Mouse (Mus musculus) CH12.LX (cell line): ENCODE measurements around the gene Nup62. TPM values are rescaled to one million over a fixed set of nuclear protein-coding genes. Genes with fewer than 3 reads are reported as not detected.
A peak's percentile ranks its signal among the peaks of the same experiment; 100 is the strongest.

ENCODE experiments used
- DNase-seq: peaks from one replicate; pipeline ENCODE4 v3.0.0-alpha.2; 2013; ENCODE audit errors: extremely low read depth
- H3K27ac ChIP-seq: 2 replicates; pipeline ENCODE4 v1.5.1; 2012; ENCODE audit warnings: low read depth, mild to moderate bottlenecking, control low read depth, moderate library complexity; ENCODE audit not compliant: insufficient read depth
- H3K27me3 ChIP-seq: replicated peaks from 2 replicates; pipeline ENCODE3; 2012; ENCODE audit warnings: inconsistent platforms
- H3K36me3 ChIP-seq, 2 experiments: replicated peaks in 1 of 2; 2 replicates each; pipeline versions ENCODE3 to v1.6.1; 2012; ENCODE audit warnings: inconsistent platforms in 1 of 2, low read length in 1 of 2, mild to moderate bottlenecking in 1 of 2, mixed read lengths in 1 of 2, moderate library complexity in 1 of 2; ENCODE audit not compliant: control insufficient read depth in 1 of 2, insufficient read depth in 1 of 2
- H3K4me1 ChIP-seq, 2 experiments: 2 replicates each; pipeline ENCODE4 v1.6.1; 2012; ENCODE audit warnings: inconsistent platforms in 1 of 2, moderate library complexity in 1 of 2; ENCODE audit not compliant: insufficient read depth in 2 of 2, control insufficient read depth in 1 of 2
- H3K4me2 ChIP-seq: 2 replicates; pipeline ENCODE4 v1.6.1; 2012; ENCODE audit warnings: low read depth, mild to moderate bottlenecking, control low read depth; ENCODE audit not compliant: poor library complexity, insufficient read depth, severe bottlenecking
- H3K4me3 ChIP-seq, 3 experiments: fragments of 150-350 bp in 1 of 3; sonication (generic) in 1 of 3; replicated peaks in 1 of 3; 2 replicates each; pipeline versions ENCODE3 to v1.5.1; 2011 to 2012; ENCODE audit warnings: low read depth in 2 of 3, low read length in 2 of 3, mild to moderate bottlenecking in 2 of 3, moderate library complexity in 2 of 3, control low read depth in 1 of 3, improper control_type of control experiment in 1 of 3, inconsistent platforms in 1 of 3, mixed read lengths in 1 of 3; ENCODE audit not compliant: poor library complexity in 1 of 3
- H3K79me2 ChIP-seq: replicated peaks from 2 replicates; pipeline ENCODE4 v1.6.1; 2012; ENCODE audit warnings: mild to moderate bottlenecking, moderate library complexity; ENCODE audit not compliant: control insufficient read depth, poor library complexity, insufficient read depth, severe bottlenecking; ENCODE audit errors: extremely low read depth
- H3K9ac ChIP-seq: 2 replicates; pipeline ENCODE4 v1.6.1; 2012; ENCODE audit warnings: low read depth, mild to moderate bottlenecking, control low read depth, moderate library complexity; ENCODE audit not compliant: insufficient read depth
- H3K9me3 ChIP-seq: replicated peaks from 2 replicates; pipeline ENCODE3; 2012; ENCODE audit warnings: low read length, inconsistent platforms, mixed read lengths
- BHLHE40 ChIP-seq: IDR thresholded peaks from 2 replicates; pipeline ENCODE4 v1.6.1; 2011; ENCODE audit warnings: mild to moderate bottlenecking, low read depth, low read length, improper control_type of control experiment
- CHD1 ChIP-seq: IDR thresholded peaks from 2 replicates; pipeline ENCODE4 v1.6.1; 2012; ENCODE audit warnings: low read depth, low read length, improper control_type of control experiment, inconsistent platforms
- CHD2 ChIP-seq: IDR thresholded peaks from 2 replicates; pipeline ENCODE4 v1.6.1; 2011; ENCODE audit warnings: low read length, improper control_type of control experiment
- CTCF ChIP-seq, 2 experiments: IDR thresholded peaks in 1 of 2; conservative IDR thresholded peaks in 1 of 2; 2 replicates each; pipeline ENCODE4 v1.5.1; 2011 to 2012; ENCODE audit warnings: low read depth in 2 of 2, low read length in 2 of 2, improper control_type of control experiment in 1 of 2, inconsistent platforms in 1 of 2, mild to moderate bottlenecking in 1 of 2, moderate library complexity in 1 of 2
- E2F4 ChIP-seq: IDR thresholded peaks from 2 replicates; pipeline ENCODE4 v1.6.1; 2011; ENCODE audit warnings: low read depth, low read length, improper control_type of control experiment; ENCODE audit not compliant: insufficient replicate concordance
- ELF1 ChIP-seq: IDR thresholded peaks from 2 replicates; pipeline ENCODE4 v1.6.1; 2014; ENCODE audit warnings: low read depth, mild to moderate bottlenecking, inconsistent platforms, low read length, improper control_type of control experiment
- EP300 ChIP-seq: IDR thresholded peaks from 2 replicates; pipeline ENCODE4 v1.6.1; 2011; ENCODE audit warnings: low read length, improper control_type of control experiment
- ETS1 ChIP-seq: conservative IDR thresholded peaks from 2 replicates; pipeline ENCODE4 v1.6.1; 2012; ENCODE audit warnings: low read depth, mild to moderate bottlenecking, inconsistent platforms, low read length, improper control_type of control experiment, moderate library complexity
- GABPA ChIP-seq: IDR thresholded peaks from 2 replicates; pipeline ENCODE4 v1.6.1; 2012; ENCODE audit warnings: low read depth, low read length, improper control_type of control experiment, inconsistent platforms; ENCODE audit not compliant: insufficient replicate concordance
- HCFC1 ChIP-seq: IDR thresholded peaks from 2 replicates; pipeline ENCODE4 v1.6.1; 2012; ENCODE audit warnings: low read depth, mild to moderate bottlenecking, inconsistent platforms, low read length, improper control_type of control experiment
- IRF4 ChIP-seq: IDR thresholded peaks from 2 replicates; pipeline ENCODE4 v1.6.1; 2014; ENCODE audit warnings: low read depth, mild to moderate bottlenecking, inconsistent platforms, low read length, improper control_type of control experiment
- JUN ChIP-seq: IDR thresholded peaks from 2 replicates; pipeline ENCODE4 v1.6.1; 2011; ENCODE audit warnings: low read depth, mild to moderate bottlenecking, low read length, improper control_type of control experiment, moderate library complexity; ENCODE audit not compliant: insufficient read depth
- JUND ChIP-seq: conservative IDR thresholded peaks from 2 replicates; pipeline ENCODE4 v1.6.1; 2011; ENCODE audit warnings: low read depth, low read length, improper control_type of control experiment
- KAT2A ChIP-seq: IDR thresholded peaks from 2 replicates; pipeline ENCODE4 v1.6.1; 2012; ENCODE audit warnings: low read length, improper control_type of control experiment, inconsistent platforms; ENCODE audit not compliant: insufficient replicate concordance
- MAFK ChIP-seq: IDR thresholded peaks from 2 replicates; pipeline ENCODE4 v1.6.1; 2011; ENCODE audit warnings: low read length, improper control_type of control experiment; ENCODE audit not compliant: insufficient replicate concordance
- MAX ChIP-seq: IDR thresholded peaks from 2 replicates; pipeline ENCODE4 v1.6.1; 2011; ENCODE audit warnings: low read length, improper control_type of control experiment
- MAZ ChIP-seq: IDR thresholded peaks from 2 replicates; pipeline ENCODE4 v1.6.1; 2012; ENCODE audit warnings: low read depth, mild to moderate bottlenecking, inconsistent platforms, low read length, improper control_type of control experiment, moderate library complexity
- MEF2A ChIP-seq: IDR thresholded peaks from 2 replicates; pipeline ENCODE4 v1.6.1; 2014; ENCODE audit warnings: low read depth, mild to moderate bottlenecking, inconsistent platforms, low read length, improper control_type of control experiment, borderline replicate concordance
- MXI1 ChIP-seq: IDR thresholded peaks from 2 replicates; pipeline ENCODE4 v1.6.1; 2011; ENCODE audit warnings: mild to moderate bottlenecking, low read depth, low read length, improper control_type of control experiment
- MYC ChIP-seq: IDR thresholded peaks from 2 replicates; pipeline ENCODE4 v1.6.1; 2011; ENCODE audit warnings: low read depth, mild to moderate bottlenecking, improper control_type of control experiment, low read length
- NELFE ChIP-seq: IDR thresholded peaks from 2 replicates; pipeline ENCODE4 v1.6.1; 2011; ENCODE audit warnings: low read depth, low read length, improper control_type of control experiment
- NRF1 ChIP-seq: IDR thresholded peaks from 2 replicates; pipeline ENCODE4 v1.6.1; 2014; ENCODE audit warnings: low read depth, mild to moderate bottlenecking, inconsistent platforms, low read length, improper control_type of control experiment, moderate library complexity
- PAX5 ChIP-seq: IDR thresholded peaks from 2 replicates; pipeline ENCODE4 v1.6.1; 2012; ENCODE audit warnings: low read length, inconsistent platforms, mixed read lengths
- POLR2A ChIP-seq: IDR thresholded peaks from 2 replicates; pipeline ENCODE4 v1.6.1; 2011; ENCODE audit warnings: low read depth, mild to moderate bottlenecking, improper control_type of control experiment, low read length
- POLR2AphosphoS2 ChIP-seq: IDR thresholded peaks from 2 replicates; pipeline ENCODE4 v1.6.1; 2011; ENCODE audit warnings: low read depth, low read length, improper control_type of control experiment
- RAD21 ChIP-seq: IDR thresholded peaks from 2 replicates; pipeline ENCODE4 v1.6.1; 2011; ENCODE audit warnings: low read depth, mild to moderate bottlenecking, low read length, improper control_type of control experiment, moderate library complexity
- RCOR1 ChIP-seq: conservative IDR thresholded peaks from 2 replicates; pipeline ENCODE4 v1.6.1; 2012; ENCODE audit warnings: low read depth, mild to moderate bottlenecking, inconsistent platforms, low read length, improper control_type of control experiment
- SIN3A ChIP-seq: IDR thresholded peaks from 2 replicates; pipeline ENCODE4 v1.6.1; 2012; ENCODE audit warnings: low read length, improper control_type of control experiment, inconsistent platforms
- SMC3 ChIP-seq: IDR thresholded peaks from 2 replicates; pipeline ENCODE4 v1.6.1; 2011; ENCODE audit warnings: low read depth, low read length, improper control_type of control experiment
- TBP ChIP-seq: conservative IDR thresholded peaks from 2 replicates; pipeline ENCODE4 v1.6.1; 2011; ENCODE audit warnings: low read depth, low read length, improper control_type of control experiment
- TCF12 ChIP-seq: IDR thresholded peaks from 2 replicates; pipeline ENCODE4 v1.6.1; 2014; ENCODE audit warnings: low read depth, mild to moderate bottlenecking, inconsistent platforms, low read length, improper control_type of control experiment
- UBTF ChIP-seq: IDR thresholded peaks from 2 replicates; pipeline ENCODE4 v1.6.1; 2012; ENCODE audit warnings: low read depth, mild to moderate bottlenecking, inconsistent platforms, low read length, improper control_type of control experiment, moderate library complexity
- USF1 ChIP-seq: IDR thresholded peaks from 2 replicates; pipeline ENCODE4 v1.6.1; 2014; ENCODE audit warnings: low read depth, mild to moderate bottlenecking, inconsistent platforms, low read length, improper control_type of control experiment
- USF2 ChIP-seq: conservative IDR thresholded peaks from 2 replicates; pipeline ENCODE4 v1.6.1; 2011; ENCODE audit warnings: low read depth, low read length, improper control_type of control experiment
- ZC3H11A ChIP-seq: IDR thresholded peaks from 2 replicates; pipeline ENCODE4 v1.6.1; 2012; ENCODE audit warnings: low read depth, mild to moderate bottlenecking, inconsistent platforms, low read length, improper control_type of control experiment
- ZKSCAN1 ChIP-seq: IDR thresholded peaks from 2 replicates; pipeline ENCODE4 v1.6.1; 2012; ENCODE audit warnings: low read depth, inconsistent platforms, low read length, improper control_type of control experiment, borderline replicate concordance
- ZMIZ1 ChIP-seq: IDR thresholded peaks from 2 replicates; pipeline ENCODE4 v1.6.1; 2012; ENCODE audit warnings: low read depth, mild to moderate bottlenecking, inconsistent platforms, low read length, improper control_type of control experiment
- ZNF384 ChIP-seq: IDR thresholded peaks from 2 replicates; pipeline ENCODE4 v1.6.1; 2012; ENCODE audit warnings: low read depth, low read length, improper control_type of control experiment, inconsistent platforms
- dilution Hi-C: fragments of 300-500 bp; cut with MboI; formaldehyde crosslinking; loops from 2 replicates; pipeline ENCODE4 v1.14.3; 2020; ENCODE audit warnings: low sequenced_read_pairs; ENCODE audit not compliant: extremely low pct_unique_long_range_greater_than_20kb, extremely low pct_ligation_motif_present
- in situ Hi-C: fragments of 300-500 bp; cut with MboI; formaldehyde crosslinking; loops from 3 replicates; pipeline ENCODE4 v1.14.3; 2019; ENCODE audit warnings: low sequenced_read_pairs, low pct_ligation_motif_present, low pct_unique_long_range_greater_than_20kb, mixed read lengths
- polyA plus RNA-seq: library from polyadenylated mRNA; unstranded; fragments of >175 nt; gene quantifications from 2 replicates; pipeline ENCODE4 v1.2.1, GENCODE M21; 2012; ENCODE audit warnings: low read depth; ENCODE audit not compliant: insufficient read length
- total RNA-seq, 2 experiments: library from RNA; depleted of rRNA; stranded (reverse); fragments of 300-350 nt in 1 of 2; fragments of >200 nt in 1 of 2; gene quantifications; 2 replicates each; pipeline ENCODE4 v1.2.3; 2012 to 2014

Nup62 gene
- total and polyA plus RNA-seq, 3 experiments = 93.3 to 151 (median 101) TPM

DNA sequence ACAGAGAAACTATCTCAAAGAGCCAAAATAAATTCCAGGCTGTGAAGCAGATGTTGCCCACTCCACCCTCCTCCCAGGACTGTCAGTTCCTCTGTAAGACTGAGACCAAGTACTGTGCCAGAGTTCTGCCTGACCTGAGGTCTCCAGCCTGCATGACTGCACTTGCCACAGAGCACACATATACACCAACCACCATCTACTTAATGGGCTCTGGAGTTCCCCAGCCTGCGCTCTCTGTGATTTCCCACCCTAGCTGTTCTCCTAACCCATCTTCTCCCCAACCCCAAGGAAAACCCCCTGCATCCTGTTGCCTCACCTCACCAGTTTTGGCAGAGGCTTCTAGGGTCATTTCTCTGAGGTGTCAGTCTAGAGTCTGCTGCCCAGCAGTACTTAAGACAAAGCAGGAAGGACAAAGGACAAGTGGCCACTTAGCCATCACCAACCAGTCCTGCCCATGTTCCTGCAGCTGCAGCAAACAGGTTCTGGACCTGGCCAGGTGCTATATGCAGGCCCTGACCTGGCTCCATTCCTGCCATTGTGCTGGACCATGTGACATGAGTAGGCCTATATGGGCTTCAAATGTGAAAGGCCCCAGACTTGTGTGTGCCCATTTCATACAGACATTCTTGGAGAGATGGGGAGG, 19.6 kb downstream of the Nup62 start:
- in situ Hi-C loops = no loop called here
- Histone ChIP-seq H3K4me2 (peak overlapping the region; percentile 81), H3K27ac (peak overlapping the region; percentile 100), H3K9me3 (peaks cover 30% of the 10 kb centered on the region), H3K27me3 (no peaks in the 10 kb centered on the region), H3K36me3 (peaks cover 47 to 66% of the 10 kb centered on the region in 2 experiments), H3K4me1 (peaks cover 32 to 82% of the 10 kb centered on the region in 2 experiments), H3K9ac (peak overlapping the region; percentile 55), H3K4me3 (peak overlapping the region in 1 of 3 experiments; percentile 47), H3K79me2 (peaks cover 33% of the 10 kb centered on the region)
- dilution Hi-C loops = no loop called here
- peak; percentile 74 for DNase-seq
- TF ChIP-seq CTCF (conservative IDR thresholded peaks at IDR 0.05 in 1 of 2, IDR thresholded peaks at IDR 0.05 in 1 of 2; ENCODE audit: low read depth in 2 of 2, low read length in 2 of 2) (no peak), ZNF384 (no peak), BHLHE40 (peak; percentile 81), MEF2A (peak; percentile 90), USF1 (no peak), RCOR1 (peak; percentile 88), JUN (no peak), POLR2A (no peak; the same call in 1 of the 2 replicates), CHD2 (0 out of 2 replicates have a peak, but pooled peaks have one; percentile 55), RAD21 (no peak; the same call in 1 of the 2 replicates), ELF1 (0 out of 2 replicates have a peak, but pooled peaks have one; percentile 18), MAZ (peak; percentile 58; the same call in 1 of the 2 replicates), MAX (peak; percentile 49), ZKSCAN1 (no peak), EP300 (peak; percentile 78), NRF1 (peak; percentile 46; the same call in 1 of the 2 replicates), TCF12 (peak; percentile 91), SIN3A (peak; percentile 55; the same call in 1 of the 2 replicates), KAT2A (0 out of 2 replicates have a peak, but pooled peaks have one; percentile 35), PAX5 (no peak), CHD1 (peak; percentile 99), MYC (peak; percentile 54; the same call in 1 of the 2 replicates), JUND (no peak), USF2 (no peak), ETS1 (peak; percentile 84), NELFE (no peak), IRF4 (peak; percentile 86), MXI1 (no peak; the same call in 1 of the 2 replicates), MAFK (peak; percentile 51; the same call in 1 of the 2 replicates), ZMIZ1 (0 out of 2 replicates have a peak, but pooled peaks have one; percentile 37), POLR2AphosphoS2 (no peak; the same call in 1 of the 2 replicates), UBTF (0 out of 2 replicates have a peak, but pooled peaks have one; percentile 56), ZC3H11A (no peak), HCFC1 (peak; percentile 22; the same call in 1 of the 2 replicates), E2F4 (no peak), SMC3 (no peak; the same call in 1 of the 2 replicates), TBP (0 out of 2 replicates have a peak, but pooled peaks have one; percentile 41), GABPA (no peak)
